Mouse (Mus musculus): ENCODE data around the gene Sf3a1.
A peak's percentile ranks its signal among the peaks of the same experiment; 100 is the strongest.

Sf3a1 gene

GRCm38 (mm10) chr11:4215061-4215460 is 54.9 kb downstream of the Sf3a1 start:
- DNase-seq (ENCODE audit: low read depth, low spot score) = no peak

GRCm38 (mm10) chr11:4216248-4217000 is 56.3 kb downstream of the Sf3a1 start:
- DNase-seq (ENCODE audit: low read depth, low spot score) = no peak

- peak; percentile 44 for DNase-seq (ENCODE audit: low read depth, low spot score)
These were observed 57.9 kb downstream of the Sf3a1 start, which contains the start of gene Castor1 for GRCm38 (mm10) chr11:4217914-4218629. Gene Castor1 (plus strand): TSS chr11:4218225.

GRCm38 (mm10) chr11:4218637-4219036 is 58.5 kb downstream of the Sf3a1 start:
- no peak for DNase-seq (ENCODE audit: low read depth, low spot score)

GRCm38 (mm10) chr11:4219317-4219751 is 59.2 kb downstream of the Sf3a1 start:
- DNase-seq (ENCODE audit: low read depth, low spot score) = peak; percentile 54

- DNase-seq (ENCODE audit: low read depth, low spot score) = no peak
These were observed 59.8 kb downstream of the Sf3a1 start for GRCm38 (mm10) chr11:4219908-4220307.

- peak; percentile 46 for DNase-seq (ENCODE audit: low read depth, low spot score)
These were observed 60.6 kb downstream of the Sf3a1 start for GRCm38 (mm10) chr11:4220443-4221400.

- DNase-seq (ENCODE audit: low read depth, low spot score) = no peak
These were observed 62.1 kb downstream of the Sf3a1 start for GRCm38 (mm10) chr11:4222046-4222950.

- DNase-seq (ENCODE audit: low read depth, low spot score) = no peak
These were observed 63.4 kb downstream of the Sf3a1 start for GRCm38 (mm10) chr11:4223393-4224188.

GRCm38 (mm10) chr11:4224223-4224622 is 64.1 kb downstream of the Sf3a1 start:
- DNase-seq (ENCODE audit: low read depth, low spot score) = no peak

- DNase-seq (ENCODE audit: low read depth, low spot score) = no peak
These were observed 66.6 kb downstream of the Sf3a1 start for GRCm38 (mm10) chr11:4226569-4227325.

- no peak for DNase-seq (ENCODE audit: low read depth, low spot score)
These were observed 68.3 kb downstream of the Sf3a1 start for GRCm38 (mm10) chr11:4228463-4228862.

- DNase-seq (ENCODE audit: low read depth, low spot score) = no peak
These were observed 69.7 kb downstream of the Sf3a1 start for GRCm38 (mm10) chr11:4229841-4230240.

- no peak for DNase-seq (ENCODE audit: low read depth, low spot score)
These were observed 71.3 kb downstream of the Sf3a1 start for GRCm38 (mm10) chr11:4231435-4231834.
